Mouse (Mus musculus): ENCODE data around the gene Ube2k.

Gene Ube2k

DNA sequence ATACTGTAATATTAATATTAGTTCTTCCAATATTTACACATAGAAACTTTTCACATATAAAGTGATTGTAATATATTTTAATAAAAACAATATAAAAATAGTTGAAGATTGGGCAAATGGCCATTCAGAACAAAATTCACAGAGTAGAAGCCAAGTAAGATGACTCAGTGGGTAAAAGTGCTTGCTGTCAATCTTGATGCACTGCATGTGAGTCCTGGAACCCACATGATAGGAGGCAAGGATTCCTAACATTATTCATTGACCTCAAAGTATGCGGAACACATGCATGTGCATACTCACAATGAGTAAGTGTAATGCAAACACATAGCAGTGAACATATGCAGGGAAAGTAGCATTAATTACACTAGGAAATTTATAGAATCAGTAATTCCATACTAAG lies 101.9 kb downstream of the Ube2k start:
- in situ Hi-C loops (cut with MboI): no loop called here

All from mature B cell (primary cell).